Mouse (Mus musculus) stomach, embryonic 15.5 days (tissue): ENCODE measurements around the gene Agpat2. TPM values are rescaled to one million over a fixed set of nuclear protein-coding genes. Genes with fewer than 3 reads are reported as not detected.

ENCODE experiments used
- ATAC-seq: fragments of 200-750 bp; cut with Nextera tagmentation; 2 replicates; pipeline ENCODE4 v1.8.0; 2017; ENCODE audit warnings: low read depth, moderate number of reproducible peaks, moderate TSS enrichment; ENCODE audit not compliant: insufficient read depth, low FRiP score
- H3K27ac ChIP-seq: fragments of 300-500 bp; sonication (generic); 2 replicates; pipeline ENCODE4 v1.5.1; 2015; ENCODE audit warnings: mild to moderate bottlenecking, inconsistent platforms
- H3K27me3 ChIP-seq: fragments of 300-500 bp; sonication (generic); replicated peaks from 2 replicates; pipeline ENCODE4 v1.6.1; 2015; ENCODE audit warnings: inconsistent platforms
- H3K36me3 ChIP-seq: fragments of 300-500 bp; sonication (generic); 2 replicates; pipeline ENCODE4 v1.6.1; 2015; ENCODE audit warnings: inconsistent platforms
- H3K4me1 ChIP-seq: fragments of 300-500 bp; sonication (generic); 2 replicates; pipeline ENCODE4 v1.6.1; 2015; ENCODE audit warnings: inconsistent platforms
- H3K4me2 ChIP-seq: fragments of 300-500 bp; sonication (generic); 2 replicates; pipeline ENCODE4 v1.6.1; 2015; ENCODE audit warnings: mild to moderate bottlenecking, inconsistent platforms
- H3K4me3 ChIP-seq: fragments of 300-500 bp; sonication (generic); replicated peaks from 2 replicates; pipeline ENCODE4 v1.5.1; 2015; ENCODE audit warnings: inconsistent platforms
- H3K9ac ChIP-seq: fragments of 300-500 bp; sonication (generic); 2 replicates; pipeline ENCODE4 v1.6.1; 2015; ENCODE audit warnings: inconsistent platforms
- H3K9me3 ChIP-seq: fragments of 300-500 bp; sonication (generic); 2 replicates; pipeline ENCODE4 v1.6.1; 2016; ENCODE audit warnings: inconsistent platforms
- WGBS: fragments of 180-500 bp; shearing (Covaris S2); methylation state at CpG from one replicate; pipeline ENCODE4 v1.1.7; 2015; 5-methylcytosine and 5-hydroxymethylcytosine counted together
- polyA plus RNA-seq: library from polyadenylated mRNA; unstranded; fragments of >200 nt; fragmentation: Nextera tagmentation; extraction: Ambion mirVana; gene quantifications from 2 replicates; pipeline ENCODE4 v1.2.1, GENCODE M21; 2015

Agpat2 gene
- polyA plus RNA-seq, 1 experiment from 2014 or later, result 60.1 TPM

DNA sequence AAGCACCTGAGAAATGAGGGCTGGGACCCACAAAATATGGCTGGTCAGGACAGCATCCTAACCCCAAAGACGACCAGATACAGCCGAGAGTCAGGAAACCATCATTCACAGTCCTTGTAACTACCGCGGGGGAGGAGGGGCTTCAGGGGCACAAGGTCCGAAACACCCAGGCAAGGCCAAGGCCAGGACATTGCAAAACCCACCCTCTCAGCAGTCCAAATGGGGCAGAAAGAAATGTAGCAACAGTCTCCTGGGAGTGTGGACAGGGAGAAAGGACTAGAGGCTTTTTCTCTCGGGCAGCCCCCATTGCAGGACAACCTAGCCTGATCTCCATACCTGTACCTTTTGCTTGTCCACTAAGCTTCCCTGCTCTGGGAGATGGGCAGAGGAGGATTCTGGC lies 1.1 kb downstream of the Agpat2 start:
- WGBS, result 5% methylated on average over 6 of the region's 6 CpGs
- Histone ChIP-seq H3K9me3 (no peaks in the 10 kb centered on the region), H3K4me3 (peak overlapping the region; percentile 70), H3K9ac (peak overlapping the region; percentile 62), H3K4me2 (peak overlapping the region; percentile 85), H3K4me1 (peaks cover 43% of the 10 kb centered on the region), H3K27ac (peak overlapping the region; percentile 92), H3K27me3 (no peaks in the 10 kb centered on the region), H3K36me3 (no peaks in the 10 kb centered on the region)
- ATAC-seq, result no peak

DNA sequence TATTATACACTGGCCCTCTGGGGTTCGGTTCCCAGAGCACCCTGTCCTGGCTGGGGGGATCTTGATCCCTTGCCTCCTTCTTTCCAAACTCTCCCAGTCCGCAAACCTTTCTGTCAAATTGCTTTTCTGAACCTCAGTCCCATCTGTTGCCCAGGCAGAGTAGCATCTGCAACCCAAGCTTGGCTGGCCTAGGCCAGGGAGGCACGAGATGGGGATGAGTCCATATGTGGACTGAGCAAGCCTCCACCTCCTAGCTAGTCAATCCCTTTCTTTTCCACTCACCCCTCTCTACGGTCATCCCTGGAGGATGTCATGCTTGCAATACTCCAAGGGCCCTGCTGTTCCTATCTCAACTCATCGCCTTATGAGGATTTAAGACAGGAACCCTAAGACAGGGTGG lies 1.6 kb downstream of the Agpat2 start:
- Histone ChIP-seq H3K9ac (no peak overlapping the region), H3K36me3 (no peaks in the 10 kb centered on the region), H3K27ac (no peak overlapping the region), H3K27me3 (no peaks in the 10 kb centered on the region), H3K4me1 (peaks cover 43% of the 10 kb centered on the region), H3K4me2 (peak overlapping the region; percentile 85), H3K9me3 (no peaks in the 10 kb centered on the region), H3K4me3 (peak overlapping the region; percentile 70)
- 80% methylated on average over 5 of the region's 5 CpGs for WGBS
- no peak for ATAC-seq

- Histone ChIP-seq H3K27ac (no peak overlapping the region), H3K4me1 (peaks cover 33% of the 10 kb centered on the region), H3K4me3 (no peak overlapping the region), H3K9ac (no peak overlapping the region), H3K4me2 (no peak overlapping the region), H3K27me3 (no peaks in the 10 kb centered on the region), H3K36me3 (no peaks in the 10 kb centered on the region), H3K9me3 (no peaks in the 10 kb centered on the region)
- 73% methylated on average over 1 of the region's 1 CpGs for WGBS
- no peak for ATAC-seq
Measured at GRCm38 (mm10) chr2:26601595-26601994, 2.6 kb downstream of the Agpat2 start.

GRCm38 (mm10) chr2:26600664-26601063 lies 3.6 kb downstream of the Agpat2 start:
- Histone ChIP-seq H3K9me3 (no peaks in the 10 kb centered on the region), H3K27ac (no peak overlapping the region), H3K36me3 (peaks cover 5% of the 10 kb centered on the region), H3K4me2 (no peak overlapping the region), H3K27me3 (no peaks in the 10 kb centered on the region), H3K4me1 (peaks cover 27% of the 10 kb centered on the region), H3K4me3 (no peak overlapping the region), H3K9ac (no peak overlapping the region)
- WGBS, result 80% methylated on average over 2 of the region's 2 CpGs
- no peak for ATAC-seq

DNA sequence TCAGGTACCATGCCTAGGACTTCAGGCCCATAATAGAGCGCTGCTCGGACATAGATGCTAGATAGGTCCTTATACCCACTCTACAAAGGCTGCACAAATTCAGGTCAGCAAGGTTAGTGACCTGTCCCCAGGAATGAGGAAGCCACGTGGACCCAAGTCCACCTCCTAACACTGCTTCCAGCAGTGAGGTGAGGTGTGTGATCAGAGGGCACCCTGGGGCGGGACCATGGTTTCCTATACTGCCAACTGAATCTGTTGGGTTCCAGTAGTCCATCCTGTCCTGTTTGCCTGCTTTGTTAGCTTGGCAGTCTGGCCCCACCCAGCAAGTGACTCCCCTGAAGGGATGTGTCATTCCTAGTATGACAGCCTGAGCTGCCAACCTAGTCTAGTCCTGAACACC lies 4.3 kb downstream of the Agpat2 start:
- WGBS, result 84% methylated on average over 4 of the region's 4 CpGs
- H3K27me3 ChIP-seq, result no peaks in the 10 kb centered on the region
- H3K36me3 ChIP-seq, result peaks cover 6% of the 10 kb centered on the region
- no peak overlapping the region for H3K4me2 ChIP-seq
- H3K4me3 ChIP-seq, result no peak overlapping the region
- no peaks in the 10 kb centered on the region for H3K9me3 ChIP-seq
- H3K9ac ChIP-seq, result no peak overlapping the region
- peaks cover 27% of the 10 kb centered on the region for H3K4me1 ChIP-seq
- ATAC-seq, result no peak
- H3K27ac ChIP-seq, result no peak overlapping the region

DNA sequence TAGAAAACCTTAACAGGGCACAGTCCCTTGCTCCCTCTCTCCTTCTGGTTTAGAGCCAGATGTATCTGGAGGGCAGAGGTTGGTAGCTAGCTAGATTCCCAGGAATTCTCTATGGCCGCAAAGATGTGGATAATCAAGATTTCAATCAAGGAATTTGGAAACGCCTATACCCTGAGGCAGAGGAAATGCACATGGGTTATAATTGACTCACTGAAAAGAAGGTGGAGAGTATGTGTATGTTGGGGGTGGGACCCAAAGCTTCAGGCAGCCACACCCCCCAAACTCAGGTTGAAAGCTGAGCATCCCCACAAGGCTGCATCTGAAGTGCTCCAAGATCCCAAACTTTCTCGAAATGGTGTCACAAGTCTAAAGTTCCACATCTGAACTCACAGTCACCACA lies 5.8 kb downstream of the Agpat2 start:
- Histone ChIP-seq H3K4me1 (peaks cover 21% of the 10 kb centered on the region), H3K27ac (no peak overlapping the region), H3K4me3 (no peak overlapping the region), H3K9me3 (no peaks in the 10 kb centered on the region), H3K27me3 (no peaks in the 10 kb centered on the region), H3K4me2 (no peak overlapping the region), H3K36me3 (peaks cover 15% of the 10 kb centered on the region), H3K9ac (no peak overlapping the region)
- ATAC-seq, result no peak
- 69% methylated on average over 3 of the region's 3 CpGs for WGBS

GRCm38 (mm10) chr2:26597810-26598209 lies 6.4 kb downstream of the Agpat2 start:
- H3K4me1 ChIP-seq, result peaks cover 15% of the 10 kb centered on the region
- no peak overlapping the region for H3K4me3 ChIP-seq
- 85% methylated on average over 2 of the region's 2 CpGs for WGBS
- no peak overlapping the region for H3K27ac ChIP-seq
- no peak for ATAC-seq
- H3K36me3 ChIP-seq, result peaks cover 21% of the 10 kb centered on the region
- H3K4me2 ChIP-seq, result no peak overlapping the region
- no peaks in the 10 kb centered on the region for H3K9me3 ChIP-seq
- H3K27me3 ChIP-seq, result no peaks in the 10 kb centered on the region
- no peak overlapping the region for H3K9ac ChIP-seq

- ATAC-seq, result no peak
- 90% methylated on average over 3 of the region's 3 CpGs for WGBS
- H3K9me3 ChIP-seq, result no peaks in the 10 kb centered on the region
Measured at GRCm38 (mm10) chr2:26596898-26597297, 7.3 kb downstream of the Agpat2 start.

GRCm38 (mm10) chr2:26595725-26596435 lies 8.3 kb downstream of the Agpat2 start:
- Histone ChIP-seq H3K4me3 (no peak overlapping the region), H3K9me3 (no peaks in the 10 kb centered on the region), H3K4me2 (no peak overlapping the region), H3K27me3 (no peaks in the 10 kb centered on the region), H3K4me1 (peaks cover 10% of the 10 kb centered on the region; the same call in 1 of the 2 replicates), H3K9ac (no peak overlapping the region), H3K36me3 (peaks cover 21% of the 10 kb centered on the region), H3K27ac (peak overlapping the region; percentile 55)
- WGBS, result 80% methylated on average over 11 of the region's 11 CpGs
- ATAC-seq, result no peak

More at GRCm38 (mm10) chr2:26596898-26597297, 7.3 kb downstream of the Agpat2 start:
- Histone ChIP-seq H3K27ac (no peak overlapping the region), H3K27me3 (no peaks in the 10 kb centered on the region), H3K36me3 (peaks cover 21% of the 10 kb centered on the region), H3K4me1 (peaks cover 10% of the 10 kb centered on the region; the same call in 1 of the 2 replicates), H3K9ac (no peak overlapping the region), H3K4me2 (no peak overlapping the region), H3K4me3 (no peak overlapping the region)

GRCm38 (mm10) chr2:26594934-26595724 lies 9.1 kb downstream of the Agpat2 start:
- no peak overlapping the region for H3K4me2 ChIP-seq

DNA sequence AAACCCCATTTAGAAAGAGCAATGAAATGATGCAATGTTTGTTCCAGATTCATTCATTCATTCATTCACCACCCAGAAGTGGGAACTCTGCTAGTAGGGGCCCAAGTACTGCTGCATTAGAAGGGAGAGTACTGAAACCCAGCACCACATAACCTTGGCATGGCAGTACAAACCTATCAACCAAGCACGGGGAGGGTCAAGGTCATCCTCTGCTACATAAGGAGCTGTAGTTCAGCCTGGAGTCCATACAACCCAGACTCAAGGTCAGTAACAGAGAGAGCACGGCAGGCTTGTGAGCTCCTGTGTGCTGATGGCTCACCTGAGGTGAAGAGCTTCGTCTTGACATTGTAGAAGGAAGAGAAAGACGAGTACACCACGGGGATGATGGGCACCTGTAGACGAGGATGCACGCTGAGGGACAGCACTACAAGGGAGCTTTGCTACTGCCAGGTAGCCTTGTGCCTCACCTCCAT lies 9.7 kb downstream of the Agpat2 start:
- peak overlapping the region; percentile 55; the same call in 1 of the 2 replicates for H3K27ac ChIP-seq
- peaks cover 2% of the 10 kb centered on the region; the same call in 1 of the 2 replicates for H3K4me1 ChIP-seq
- 86% methylated on average over 7 of the region's 7 CpGs for WGBS
- H3K4me2 ChIP-seq, result no peak overlapping the region
- peaks cover 21% of the 10 kb centered on the region for H3K36me3 ChIP-seq
- no peak overlapping the region for H3K4me3 ChIP-seq
- peak; percentile 11; the same call in 1 of the 2 replicates for ATAC-seq
- no peaks in the 10 kb centered on the region for H3K27me3 ChIP-seq
- H3K9me3 ChIP-seq, result no peaks in the 10 kb centered on the region
- H3K9ac ChIP-seq, result no peak overlapping the region

More at GRCm38 (mm10) chr2:26594934-26595724, 9.1 kb downstream of the Agpat2 start:
- Histone ChIP-seq H3K27me3 (no peaks in the 10 kb centered on the region), H3K4me1 (peaks cover 3% of the 10 kb centered on the region; the same call in 1 of the 2 replicates), H3K9me3 (no peaks in the 10 kb centered on the region), H3K9ac (no peak overlapping the region), H3K4me3 (no peak overlapping the region), H3K36me3 (peaks cover 21% of the 10 kb centered on the region), H3K27ac (peak overlapping the region; percentile 55)
- WGBS, result 56% methylated on average over 6 of the region's 6 CpGs
- ATAC-seq, result peak; percentile 84

GRCm38 (mm10) chr2:26594022-26594346 lies 10.2 kb downstream of the Agpat2 start:
- peaks cover 21% of the 10 kb centered on the region for H3K36me3 ChIP-seq
- WGBS, result 65% methylated on average over 9 of the region's 9 CpGs
- no peaks in the 10 kb centered on the region for H3K4me1 ChIP-seq
- no peak overlapping the region for H3K4me3 ChIP-seq
- no peaks in the 10 kb centered on the region for H3K9me3 ChIP-seq
- no peak overlapping the region for H3K9ac ChIP-seq
- no peak overlapping the region for H3K27ac ChIP-seq
- H3K27me3 ChIP-seq, result no peaks in the 10 kb centered on the region
- peak; percentile 24; the same call in 1 of the 2 replicates for ATAC-seq
- no peak overlapping the region for H3K4me2 ChIP-seq
